Mouse (Mus musculus) lung, adult 2 months (tissue): ENCODE results near the gene Ttc3.

Experiments
- CTCF ChIP-seq: fragments of 200-500 bp; IDR thresholded peaks from 2 replicates; pipeline ENCODE4 v1.5.1; 2011; ENCODE audit warnings: mild to moderate bottlenecking, low read length, control low read depth; ENCODE audit not compliant: insufficient read depth
- POLR2A ChIP-seq: fragments of 200-500 bp; IDR thresholded peaks from 2 replicates; pipeline ENCODE4 v1.6.1; 2011; ENCODE audit warnings: low read depth, mild to moderate bottlenecking, control low read depth, low read length, borderline replicate concordance; ENCODE audit errors: extremely low read depth

DNA sequence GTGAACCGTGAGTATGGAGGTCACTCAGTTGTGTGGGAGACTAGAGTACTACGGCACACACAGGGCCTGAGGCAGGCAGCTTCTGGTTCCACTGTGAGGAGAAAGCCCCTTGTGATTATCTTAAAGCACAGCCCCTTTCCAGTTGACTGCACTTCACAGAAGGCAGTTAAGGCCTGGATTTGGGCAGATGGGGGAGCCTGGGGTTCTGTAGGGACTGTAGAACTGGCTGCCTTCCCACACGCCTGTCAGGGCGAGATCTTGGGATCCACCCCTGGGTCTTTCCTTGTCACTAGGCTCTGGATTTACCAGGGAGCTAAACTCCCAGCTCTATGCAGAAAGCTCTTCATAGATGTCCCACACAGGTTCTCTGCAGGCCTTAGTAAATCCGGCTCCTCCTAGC, 40.0 kb upstream of the Ttc3 start:
- TF ChIP-seq POLR2A (no peak), CTCF (no peak)
